Mouse (Mus musculus): ENCODE measurements around the gene Ptprd.

The Ptprd gene

GRCm38 (mm10) chr4:77083165-77083564, 1128.6 kb downstream of the Ptprd start:
- in situ Hi-C loops (cut with MboI; ENCODE audit: low pct_unique_long_range_greater_than_20kb in 1 of 2, low sequenced_read_pairs in 2 of 2, unreplicated experiment in 1 of 2): loop anchor here in 1 of 2 experiments (25.0 kb wide), 1 partner anchor 454 kb away; no protein-coding TSS in a partner anchor

DNA sequence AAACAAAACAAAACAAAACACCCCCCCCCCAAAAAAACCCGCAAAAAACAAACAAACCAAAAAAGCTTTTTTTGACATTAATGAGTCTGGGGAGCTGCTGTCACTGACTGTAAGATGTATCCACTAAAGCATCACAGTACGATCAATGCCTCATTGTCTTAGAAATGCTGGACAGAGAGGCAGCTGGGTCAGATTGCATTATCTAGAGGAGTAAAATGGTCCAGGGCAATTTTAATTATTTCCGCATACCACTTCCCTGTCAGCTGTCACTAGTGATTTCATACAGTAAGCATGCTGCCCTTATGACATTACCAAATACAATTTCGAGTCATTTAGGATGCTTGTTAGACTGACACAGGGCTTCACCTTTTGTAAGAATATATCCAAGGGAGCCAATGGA, 1134.2 kb downstream of the Ptprd start:
- in situ Hi-C loops (cut with MboI; ENCODE audit: low pct_unique_long_range_greater_than_20kb in 1 of 2, low sequenced_read_pairs in 2 of 2, unreplicated experiment in 1 of 2): loop anchor here in 1 of 2 experiments (25.0 kb wide), 1 partner anchor 460 kb away; no protein-coding TSS in a partner anchor

- in situ Hi-C loops (cut with MboI; ENCODE audit: low pct_unique_long_range_greater_than_20kb in 1 of 2, low sequenced_read_pairs in 2 of 2, unreplicated experiment in 1 of 2): no loop called here
Measured at GRCm38 (mm10) chr4:77050536-77051207, 1161.1 kb downstream of the Ptprd start.

GRCm38 (mm10) chr4:77004483-77004882, 1207.3 kb downstream of the Ptprd start:
- in situ Hi-C loops (cut with MboI; ENCODE audit: low pct_unique_long_range_greater_than_20kb in 1 of 2, low sequenced_read_pairs in 2 of 2, unreplicated experiment in 1 of 2): no loop called here

DNA sequence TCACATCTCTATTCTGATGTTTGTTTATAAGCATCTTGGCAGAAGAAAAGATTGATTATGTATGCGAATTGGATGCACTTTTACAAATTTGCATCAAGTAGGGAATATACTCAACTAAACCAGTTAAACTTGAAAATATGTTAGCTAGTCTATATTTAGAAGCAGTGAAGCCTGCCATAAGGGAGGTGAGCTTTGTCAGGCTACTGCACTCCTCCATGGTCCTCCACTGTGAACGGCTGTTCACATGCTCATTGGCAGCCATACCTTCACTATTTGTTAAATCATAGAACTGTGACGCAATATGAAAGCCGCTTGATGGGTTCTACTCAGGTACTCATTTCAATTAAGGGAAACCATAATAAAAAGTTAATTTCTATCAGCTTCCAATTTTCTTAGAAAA, 1215.6 kb downstream of the Ptprd start:
- in situ Hi-C loops (cut with MboI; ENCODE audit: low pct_unique_long_range_greater_than_20kb in 1 of 2, low sequenced_read_pairs in 2 of 2, unreplicated experiment in 1 of 2): no loop called here

DNA sequence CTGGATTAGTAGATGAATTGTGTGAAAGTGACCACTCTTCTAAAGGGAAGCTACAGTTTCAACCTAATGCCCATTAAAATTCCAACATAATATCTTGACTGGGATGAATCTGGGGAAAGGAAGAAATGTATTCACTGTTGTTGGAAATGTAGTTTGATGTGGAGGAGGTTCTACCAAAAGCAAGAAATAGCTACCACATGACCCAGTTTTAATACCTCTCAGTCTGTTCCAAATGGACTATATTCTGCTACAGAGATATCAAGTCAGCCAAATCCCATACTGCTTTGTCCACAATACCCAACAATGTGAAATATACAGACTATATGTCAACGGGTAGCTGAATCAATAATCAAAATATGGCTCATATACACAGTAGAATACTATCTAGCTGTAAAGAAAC, 1221.8 kb downstream of the Ptprd start:
- in situ Hi-C loops (cut with MboI; ENCODE audit: low pct_unique_long_range_greater_than_20kb in 1 of 2, low sequenced_read_pairs in 2 of 2, unreplicated experiment in 1 of 2): no loop called here

DNA sequence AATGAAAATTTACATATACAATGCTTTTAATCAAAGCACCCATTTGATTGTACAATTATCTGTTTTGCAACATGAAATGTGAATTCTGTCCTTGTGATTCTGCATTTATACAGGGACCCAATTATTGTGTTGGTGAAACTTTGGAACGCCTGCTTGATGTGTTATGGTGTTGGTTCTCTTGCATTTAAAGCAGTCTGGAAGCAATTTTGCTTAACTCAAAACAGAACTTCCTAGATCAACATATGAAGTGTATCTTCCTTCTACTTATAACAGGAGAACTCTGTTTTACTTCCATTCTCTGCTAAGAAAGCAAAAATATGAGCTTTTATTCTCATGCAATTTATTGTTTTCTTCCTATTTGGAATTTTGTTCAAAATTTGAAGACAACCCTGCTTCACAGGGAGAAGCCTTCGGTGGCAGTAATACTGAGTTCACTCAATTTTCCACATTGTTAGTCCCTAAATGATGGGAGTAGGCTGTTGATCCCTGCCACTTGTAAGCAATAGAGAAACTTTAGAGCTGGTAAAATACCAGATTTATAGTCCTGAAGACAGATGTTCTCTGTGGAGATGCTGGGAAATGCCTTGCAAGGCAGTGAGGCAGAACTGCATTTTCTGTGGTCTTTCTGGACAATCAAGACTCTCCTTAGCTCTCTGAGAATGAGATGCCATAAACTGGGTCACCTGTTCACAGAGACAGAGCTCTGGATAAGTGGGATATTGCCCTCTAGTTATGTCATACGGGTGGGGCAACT, 1234.5 kb downstream of the Ptprd start:
- in situ Hi-C loops (cut with MboI; ENCODE audit: low pct_unique_long_range_greater_than_20kb in 1 of 2, low sequenced_read_pairs in 2 of 2, unreplicated experiment in 1 of 2): no loop called here

- in situ Hi-C loops (cut with MboI; ENCODE audit: low pct_unique_long_range_greater_than_20kb in 1 of 2, low sequenced_read_pairs in 2 of 2, unreplicated experiment in 1 of 2): no loop called here
Measured at GRCm38 (mm10) chr4:76948251-76948650, 1263.5 kb downstream of the Ptprd start.

DNA sequence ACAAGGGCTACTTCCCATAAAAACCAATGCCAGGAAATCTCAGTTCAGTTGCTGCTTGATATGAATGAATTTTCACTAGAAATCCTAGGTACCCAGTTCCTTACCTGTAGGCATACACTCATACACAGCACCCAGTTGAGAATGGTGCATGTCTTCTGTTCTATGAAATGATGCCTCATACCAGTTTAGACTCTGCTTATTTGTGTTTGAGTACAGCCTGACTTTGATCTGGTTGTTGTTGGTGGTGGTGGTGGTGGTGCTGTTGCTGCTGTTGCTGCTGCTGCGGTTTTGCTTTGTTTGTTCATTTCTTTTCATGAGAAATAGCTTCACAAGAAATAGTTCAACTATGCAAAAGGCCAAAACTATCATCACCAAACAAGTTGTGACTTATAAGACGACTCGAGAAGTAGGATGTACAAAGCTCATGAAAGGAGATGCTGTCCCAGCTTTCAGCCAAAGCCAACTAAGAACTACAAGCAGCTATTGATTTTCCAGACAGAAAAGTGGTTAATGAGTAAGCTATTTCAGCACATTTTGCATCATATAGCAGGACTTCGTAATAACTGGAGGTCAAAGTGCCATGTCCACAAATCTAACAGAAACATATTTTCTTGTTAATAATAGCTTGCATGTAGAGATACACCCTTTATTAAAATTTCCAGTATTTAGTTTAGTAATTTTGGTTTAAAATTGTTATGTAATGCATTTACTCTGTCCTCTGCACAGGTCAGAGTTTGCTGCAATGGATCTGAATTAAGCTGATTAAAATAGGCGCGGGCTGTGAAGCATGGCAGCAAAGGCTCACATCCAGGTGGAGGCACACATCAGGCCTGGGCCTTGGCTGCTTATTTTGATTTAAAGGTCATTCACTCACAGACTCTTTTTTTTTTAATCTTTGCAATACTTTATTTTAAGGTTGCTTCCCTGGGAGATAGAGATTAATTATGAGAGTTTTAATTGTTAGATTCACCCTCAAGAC, 1270.1 kb downstream of the Ptprd start:
- in situ Hi-C loops (cut with MboI; ENCODE audit: low pct_unique_long_range_greater_than_20kb in 1 of 2, low sequenced_read_pairs in 2 of 2, unreplicated experiment in 1 of 2): no loop called here

DNA sequence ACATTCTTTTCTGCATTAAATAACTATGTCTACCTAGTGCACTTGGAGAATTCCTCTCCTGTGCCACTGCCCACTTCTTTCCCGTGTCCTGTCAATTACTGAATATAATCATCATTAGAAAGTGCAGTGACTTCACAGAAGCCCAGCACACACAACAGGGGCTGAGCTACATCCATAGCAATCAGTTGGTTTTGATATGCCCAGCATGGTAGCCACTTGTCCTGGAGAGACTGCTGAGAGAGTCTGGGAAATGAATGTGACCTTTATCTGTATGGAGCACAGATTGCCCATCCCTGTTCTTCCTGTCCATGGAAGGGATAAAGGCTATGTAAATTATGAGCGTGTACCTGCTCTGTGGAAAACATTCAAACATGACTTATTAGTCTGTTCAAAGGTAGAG, 1280.2 kb downstream of the Ptprd start:
- in situ Hi-C loops (cut with MboI; ENCODE audit: low pct_unique_long_range_greater_than_20kb in 1 of 2, low sequenced_read_pairs in 2 of 2, unreplicated experiment in 1 of 2): no loop called here

DNA sequence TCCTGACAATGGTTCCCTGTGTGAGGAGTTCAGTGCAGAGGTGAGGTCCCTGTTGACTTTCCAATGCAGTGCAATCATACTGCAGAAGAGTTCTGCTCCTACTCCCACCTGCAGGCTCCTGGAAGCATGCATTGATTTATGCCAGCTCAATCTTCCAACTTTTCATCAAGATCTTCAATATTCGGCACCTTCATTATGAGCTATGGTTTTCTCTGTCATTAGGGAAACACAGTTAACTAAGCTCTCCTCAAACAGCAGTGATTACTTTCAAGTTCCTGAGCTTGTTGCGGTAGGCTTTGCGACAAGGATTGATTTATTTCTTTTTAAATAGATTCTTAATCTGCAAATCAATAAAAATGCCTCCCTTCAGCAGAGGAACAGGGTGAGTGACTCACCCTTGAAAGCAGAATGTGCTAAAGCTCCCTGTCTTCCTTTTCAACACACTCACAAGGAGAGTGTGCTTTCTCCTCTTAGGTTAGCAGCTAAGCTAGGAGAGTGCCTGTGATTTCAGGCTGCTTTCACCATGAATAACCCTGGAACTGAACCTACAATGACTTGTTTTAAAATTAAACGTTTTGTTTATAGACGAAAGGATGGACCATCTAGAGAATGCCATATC, 1298.1 kb downstream of the Ptprd start:
- in situ Hi-C loops (cut with MboI; ENCODE audit: low pct_unique_long_range_greater_than_20kb in 1 of 2, low sequenced_read_pairs in 2 of 2, unreplicated experiment in 1 of 2): no loop called here

DNA sequence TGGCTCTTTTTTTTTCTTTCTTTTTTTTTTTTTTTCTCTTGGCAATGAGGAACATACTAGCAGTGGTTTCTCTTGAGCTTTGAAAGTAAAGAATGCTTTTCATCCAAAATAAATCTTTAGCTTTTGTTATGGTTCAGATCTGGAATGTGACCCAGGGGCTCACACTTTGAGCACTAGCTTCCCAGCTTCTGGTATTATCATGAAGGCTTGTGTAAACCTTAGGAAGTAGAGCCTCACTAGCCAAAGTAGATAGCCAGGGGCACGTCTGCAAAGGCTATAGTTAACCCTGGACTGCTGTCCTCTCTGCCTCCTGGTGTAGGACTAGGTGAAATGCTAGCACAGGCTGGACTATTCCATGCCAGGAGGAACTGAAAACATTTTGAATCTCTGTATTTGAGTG, 1310.1 kb downstream of the Ptprd start:
- in situ Hi-C loops (cut with MboI; ENCODE audit: low pct_unique_long_range_greater_than_20kb in 1 of 2, low sequenced_read_pairs in 2 of 2, unreplicated experiment in 1 of 2): no loop called here

GRCm38 (mm10) chr4:76889669-76890068, 1322.1 kb downstream of the Ptprd start:
- in situ Hi-C loops (cut with MboI; ENCODE audit: low pct_unique_long_range_greater_than_20kb in 1 of 2, low sequenced_read_pairs in 2 of 2, unreplicated experiment in 1 of 2): no loop called here

DNA sequence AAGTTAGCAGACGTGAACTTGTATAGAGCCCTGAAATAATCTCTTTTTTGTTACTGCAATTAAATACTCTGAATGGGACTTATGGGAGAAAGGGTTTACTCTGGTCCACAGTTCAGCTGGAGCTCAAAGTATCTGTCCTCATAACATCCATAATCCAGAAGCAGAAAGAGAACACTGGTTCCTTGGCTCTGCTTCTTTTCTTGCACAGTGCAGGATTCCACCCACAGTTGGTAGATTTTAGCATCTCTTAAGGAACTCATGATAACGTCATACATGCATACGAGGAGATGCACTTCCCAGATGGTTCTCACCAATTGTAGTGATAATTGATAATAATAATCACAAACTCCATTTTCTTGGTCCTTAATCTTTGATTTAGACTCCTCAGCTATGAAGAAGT, 1330.2 kb downstream of the Ptprd start:
- in situ Hi-C loops (cut with MboI; ENCODE audit: low pct_unique_long_range_greater_than_20kb in 1 of 2, low sequenced_read_pairs in 2 of 2, unreplicated experiment in 1 of 2): no loop called here

GRCm38 (mm10) chr4:76870971-76871370, 1340.8 kb downstream of the Ptprd start:
- in situ Hi-C loops (cut with MboI; ENCODE audit: low pct_unique_long_range_greater_than_20kb in 1 of 2, low sequenced_read_pairs in 2 of 2, unreplicated experiment in 1 of 2): no loop called here

- in situ Hi-C loops (cut with MboI; ENCODE audit: low pct_unique_long_range_greater_than_20kb in 1 of 2, low sequenced_read_pairs in 2 of 2, unreplicated experiment in 1 of 2): no loop called here
Measured at GRCm38 (mm10) chr4:76865585-76865984, 1346.2 kb downstream of the Ptprd start.

DNA sequence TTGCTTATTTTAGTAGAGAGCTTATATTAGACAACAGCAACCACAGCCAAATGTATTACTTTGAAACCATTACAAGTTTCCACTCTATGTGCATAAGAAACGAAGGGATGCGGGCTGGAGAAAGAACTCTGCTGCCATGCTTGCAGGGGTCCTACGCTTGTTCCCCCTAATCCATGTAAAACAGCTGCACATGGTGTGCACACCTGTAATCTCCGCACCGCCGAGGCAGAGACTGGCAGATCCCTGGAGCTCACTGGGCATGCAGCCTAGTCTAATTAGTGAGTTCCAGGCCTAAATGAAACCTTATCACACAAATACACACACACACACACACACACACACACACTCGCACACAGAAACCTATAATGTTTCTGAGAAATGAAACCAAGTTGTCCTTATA, 1365.5 kb downstream of the Ptprd start:
- in situ Hi-C loops (cut with MboI; ENCODE audit: low pct_unique_long_range_greater_than_20kb in 1 of 2, low sequenced_read_pairs in 2 of 2, unreplicated experiment in 1 of 2): no loop called here

GRCm38 (mm10) chr4:76839016-76839415, 1372.7 kb downstream of the Ptprd start:
- in situ Hi-C loops (cut with MboI; ENCODE audit: low pct_unique_long_range_greater_than_20kb in 1 of 2, low sequenced_read_pairs in 2 of 2, unreplicated experiment in 1 of 2): no loop called here

Data from mouse embryonic stem cell (cell line).